Mouse (Mus musculus) limb, embryonic 14.5 days (tissue): Measurements from ENCODE around the gene Cfap57. TPM values are rescaled to one million over a fixed set of nuclear protein-coding genes. Genes with fewer than 3 reads are reported as not detected.
"Not testable (repeated sequence)": the region's sequence is repeated elsewhere in the genome, so short reads cannot be mapped to it uniquely, and the experiment has no call there.

Experiments used
- ATAC-seq: fragments of 200-750 bp; cut with Nextera tagmentation; 2 replicates; pipeline ENCODE4 v1.8.0; 2017; ENCODE audit warnings: low read depth, moderate number of reproducible peaks, moderate TSS enrichment; ENCODE audit not compliant: low FRiP score
- DNase-seq: peaks from one replicate; pipeline ENCODE4 v3.0.0-alpha.2; 2015; ENCODE audit warnings: low spot score
- H3K27ac ChIP-seq: fragments of 300-500 bp; sonication (generic); replicated peaks from 2 replicates; pipeline ENCODE4 v1.5.1; 2014; ENCODE audit warnings: low read depth, mild to moderate bottlenecking, low read length, moderate library complexity, mixed read lengths
- H3K27me3 ChIP-seq: fragments of 300-500 bp; sonication (generic); 2 replicates; pipeline ENCODE4 v1.6.1; 2014; ENCODE audit warnings: low read length, mixed read lengths; ENCODE audit not compliant: control insufficient read depth, insufficient read depth
- H3K36me3 ChIP-seq: fragments of 300-500 bp; sonication (generic); 2 replicates; pipeline ENCODE4 v1.6.1; 2014; ENCODE audit warnings: mild to moderate bottlenecking, low read length, moderate library complexity, mixed read lengths; ENCODE audit not compliant: control insufficient read depth, insufficient read depth
- H3K4me1 ChIP-seq: fragments of 300-500 bp; sonication (generic); 2 replicates; pipeline ENCODE4 v1.6.1; 2014; ENCODE audit warnings: antibody characterized with exemption, low read length, mixed read lengths; ENCODE audit not compliant: control insufficient read depth, insufficient read depth
- H3K4me2 ChIP-seq: fragments of 300-500 bp; sonication (generic); replicated peaks from 2 replicates; pipeline ENCODE4 v1.6.1; 2014; ENCODE audit warnings: low read depth, mild to moderate bottlenecking, low read length, moderate library complexity; ENCODE audit not compliant: severe bottlenecking
- H3K4me3 ChIP-seq: fragments of 300-500 bp; sonication (generic); replicated peaks from 2 replicates; pipeline ENCODE4 v1.5.1; 2014; ENCODE audit warnings: low read length
- H3K9ac ChIP-seq: fragments of 300-500 bp; sonication (generic); 2 replicates; pipeline ENCODE4 v1.6.1; 2014; ENCODE audit warnings: mild to moderate bottlenecking, low read depth, low read length, moderate library complexity; ENCODE audit not compliant: severe bottlenecking
- H3K9me3 ChIP-seq: fragments of 300-500 bp; sonication (generic); 2 replicates; pipeline ENCODE4 v1.6.1; 2016; ENCODE audit warnings: low read length; ENCODE audit not compliant: control insufficient read depth
- POLR2A ChIP-seq: fragments of 200-500 bp; IDR thresholded peaks from 2 replicates; pipeline ENCODE4 v1.8.0; 2012; ENCODE audit warnings: inconsistent platforms, mild to moderate bottlenecking, moderate library complexity, borderline replicate concordance; ENCODE audit not compliant: insufficient read depth, insufficient read length; ENCODE audit errors: extremely low read depth
- WGBS: fragments of 180-500 bp; shearing (Covaris S2); extraction: QIAGEN DNeasy Blood & Tissue Kit; methylation state at CpG from one replicate; pipeline ENCODE4 v1.1.7; 2014; 5-methylcytosine and 5-hydroxymethylcytosine counted together
- polyA plus RNA-seq, 2 experiments: library from polyadenylated mRNA; depleted of rRNA in 1 of 2; stranded (reverse) in 1 of 2; unstranded in 1 of 2; fragments of >200 nt; fragmentation: Nextera tagmentation in 1 of 2; extraction: Ambion mirVana in 1 of 2; gene quantifications; 2 replicates each; pipeline versions ENCODE4 v1.2.1 to v1.2.3; 2012 to 2014

Gene Cfap57
- polyA plus RNA-seq, 2 experiments = 0.18 to 0.65 TPM

- Histone ChIP-seq H3K9ac (no peak overlapping the region), H3K27ac (no peak overlapping the region), H3K4me3 (no peak overlapping the region), H3K36me3 (no peaks in the 10 kb centered on the region), H3K27me3 (no peaks in the 10 kb centered on the region; the same call in 1 of the 2 replicates), H3K9me3 (no peaks in the 10 kb centered on the region), H3K4me1 (no peaks in the 10 kb centered on the region), H3K4me2 (no peak overlapping the region)
- DNase-seq = no peak
- 50% methylated on average over 16 of the region's 16 CpGs for WGBS
- no peak for TF ChIP-seq POLR2A
- no peak for ATAC-seq
Measured at GRCm38 (mm10) chr4:118517497-118518146, 103.0 kb downstream of the Cfap57 start.

GRCm38 (mm10) chr4:118516699-118517496, 103.7 kb downstream of the Cfap57 start:
- Histone ChIP-seq H3K27ac (no peak overlapping the region), H3K27me3 (no peaks in the 10 kb centered on the region; the same call in 1 of the 2 replicates), H3K4me3 (no peak overlapping the region), H3K9me3 (no peaks in the 10 kb centered on the region), H3K36me3 (no peaks in the 10 kb centered on the region), H3K4me1 (no peaks in the 10 kb centered on the region), H3K9ac (no peak overlapping the region), H3K4me2 (no peak overlapping the region)
- no peak for DNase-seq
- ATAC-seq = no peak
- TF ChIP-seq POLR2A = no peak
- 13% methylated on average over 20 of the region's 20 CpGs for WGBS

GRCm38 (mm10) chr4:118509050-118509449, 111.5 kb downstream of the Cfap57 start:
- no peak overlapping the region for H3K4me3 ChIP-seq
- H3K27me3 ChIP-seq = no peaks in the 10 kb centered on the region
- no peak for TF ChIP-seq POLR2A
- no peak for ATAC-seq
- H3K9me3 ChIP-seq = no peaks in the 10 kb centered on the region
- H3K27ac ChIP-seq = no peak overlapping the region
- DNase-seq = peak; percentile 10
- 12% methylated on average over 6 of the region's 6 CpGs for WGBS
- no peak overlapping the region for H3K4me2 ChIP-seq
- H3K4me1 ChIP-seq = no peaks in the 10 kb centered on the region
- H3K9ac ChIP-seq = no peak overlapping the region
- no peaks in the 10 kb centered on the region for H3K36me3 ChIP-seq

GRCm38 (mm10) chr4:118507171-118507570, 113.4 kb downstream of the Cfap57 start:
- not testable (repeated sequence) for H3K4me3 ChIP-seq, H3K9ac ChIP-seq, ATAC-seq, H3K27ac ChIP-seq, H3K4me2 ChIP-seq, H3K4me1 ChIP-seq, DNase-seq, H3K9me3 ChIP-seq, H3K36me3 ChIP-seq, H3K27me3 ChIP-seq
- 95% methylated on average over 1 of the region's 1 CpGs for WGBS

GRCm38 (mm10) chr4:118505551-118505950, 115.0 kb downstream of the Cfap57 start:
- no peak for ATAC-seq
- WGBS = 62% methylated on average over 3 of the region's 3 CpGs
- Histone ChIP-seq H3K27me3 (no peaks in the 10 kb centered on the region), H3K9ac (no peak overlapping the region), H3K9me3 (no peaks in the 10 kb centered on the region), H3K4me3 (no peak overlapping the region), H3K36me3 (no peaks in the 10 kb centered on the region), H3K4me2 (no peak overlapping the region), H3K27ac (no peak overlapping the region), H3K4me1 (no peaks in the 10 kb centered on the region)
- TF ChIP-seq POLR2A = no peak
- no peak for DNase-seq

Other genes starting within 250 kb of the Cfap57 start
- gene Szt2, start 211.5 kb downstream of the Cfap57 start, polyA plus RNA-seq (2012; rRNA removed) = 37.2 and 47.6 TPM in 2 replicates
- gene Szt2, start 211.5 kb downstream of the Cfap57 start, polyA plus RNA-seq (2014; fragmentation: Nextera tagmentation; extraction: Ambion mirVana) = 11.7 and 12.4 TPM in 2 replicates
- gene Med8, start 211.4 kb downstream of the Cfap57 start, polyA plus RNA-seq (2012; rRNA removed) = 60.2 and 79.0 TPM in 2 replicates
- gene Med8, start 211.4 kb downstream of the Cfap57 start, polyA plus RNA-seq (2014; fragmentation: Nextera tagmentation; extraction: Ambion mirVana) = 94.4 and 96.3 TPM in 2 replicates
- gene Elovl1, start 192.7 kb downstream of the Cfap57 start, polyA plus RNA-seq (2012; rRNA removed) = 147 and 170 TPM in 2 replicates
- 106 and 135 TPM in 2 replicates for gene Elovl1, start 192.7 kb downstream of the Cfap57 start, polyA plus RNA-seq (2014; fragmentation: Nextera tagmentation; extraction: Ambion mirVana)
- 144 and 152 TPM in 2 replicates for gene Cdc20, start 183.4 kb downstream of the Cfap57 start, polyA plus RNA-seq (2012; rRNA removed)
- 189 and 198 TPM in 2 replicates for gene Cdc20, start 183.4 kb downstream of the Cfap57 start, polyA plus RNA-seq (2014; fragmentation: Nextera tagmentation; extraction: Ambion mirVana)
- 0.23 and 0.51 TPM in 2 replicates for gene Mpl, start 163.3 kb downstream of the Cfap57 start, polyA plus RNA-seq (2012; rRNA removed)
- 0.12 and 0.41 TPM in 2 replicates for gene Mpl, start 163.3 kb downstream of the Cfap57 start, polyA plus RNA-seq (2014; fragmentation: Nextera tagmentation; extraction: Ambion mirVana)
- 27.1 and 34.2 TPM in 2 replicates for gene Tie1, start 130.7 kb downstream of the Cfap57 start, polyA plus RNA-seq (2012; rRNA removed)
- gene Tie1, start 130.7 kb downstream of the Cfap57 start, polyA plus RNA-seq (2014; fragmentation: Nextera tagmentation; extraction: Ambion mirVana) = 16.7 and 17.7 TPM in 2 replicates
- 3.7 and 4.3 TPM in 2 replicates for gene 2610528J11Rik, start 93.8 kb downstream of the Cfap57 start, polyA plus RNA-seq (2012; rRNA removed)
- 9.5 and 10.9 TPM in 2 replicates for gene 2610528J11Rik, start 93.8 kb downstream of the Cfap57 start, polyA plus RNA-seq (2014; fragmentation: Nextera tagmentation; extraction: Ambion mirVana)
- 5.2 and 6.0 TPM in 2 replicates for gene Tmem125, start 76.7 kb downstream of the Cfap57 start, polyA plus RNA-seq (2012; rRNA removed)
- gene Tmem125, start 76.7 kb downstream of the Cfap57 start, polyA plus RNA-seq (2014; fragmentation: Nextera tagmentation; extraction: Ambion mirVana) = 7.6 and 11.1 TPM in 2 replicates
- gene Ebna1bp2, start within 50 bp of the Cfap57 start, polyA plus RNA-seq (2012; rRNA removed) = 62.1 and 100 TPM in 2 replicates
- gene Ebna1bp2, start within 50 bp of the Cfap57 start, polyA plus RNA-seq (2014; fragmentation: Nextera tagmentation; extraction: Ambion mirVana) = 139 and 148 TPM in 2 replicates
- gene Olfr62, start 38.2 kb upstream of the Cfap57 start, polyA plus RNA-seq (2012; rRNA removed) = not detected in 2 replicates
- not detected in 2 replicates for gene Olfr62, start 38.2 kb upstream of the Cfap57 start, polyA plus RNA-seq (2014; fragmentation: Nextera tagmentation; extraction: Ambion mirVana)
- 0.36 and 0.38 TPM in 2 replicates for gene Olfr1342, start 72.0 kb upstream of the Cfap57 start, polyA plus RNA-seq (2012; rRNA removed)
- gene Olfr1342, start 72.0 kb upstream of the Cfap57 start, polyA plus RNA-seq (2014; fragmentation: Nextera tagmentation; extraction: Ambion mirVana) = not detected in 2 replicates
- not detected in 2 replicates for gene Olfr1341, start 82.7 kb upstream of the Cfap57 start, polyA plus RNA-seq (2012; rRNA removed)
- gene Olfr1341, start 82.7 kb upstream of the Cfap57 start, polyA plus RNA-seq (2014; fragmentation: Nextera tagmentation; extraction: Ambion mirVana) = not detected in 2 replicates
- not detected in 2 replicates for gene Olfr1340, start 99.4 kb upstream of the Cfap57 start, polyA plus RNA-seq (2012; rRNA removed)
- not detected in 2 replicates for gene Olfr1340, start 99.4 kb upstream of the Cfap57 start, polyA plus RNA-seq (2014; fragmentation: Nextera tagmentation; extraction: Ambion mirVana)
- gene Olfr1339, start 111.4 kb upstream of the Cfap57 start, polyA plus RNA-seq (2012; rRNA removed) = not detected in 2 replicates
- not detected in 2 replicates for gene Olfr1339, start 111.4 kb upstream of the Cfap57 start, polyA plus RNA-seq (2014; fragmentation: Nextera tagmentation; extraction: Ambion mirVana)
- not detected in 2 replicates for gene Olfr1338, start 138.0 kb upstream of the Cfap57 start, polyA plus RNA-seq (2012; rRNA removed)
- not detected in 2 replicates for gene Olfr1338, start 138.0 kb upstream of the Cfap57 start, polyA plus RNA-seq (2014; fragmentation: Nextera tagmentation; extraction: Ambion mirVana)
- gene Olfr1337, start 161.8 kb upstream of the Cfap57 start, polyA plus RNA-seq (2012; rRNA removed) = not detected in 2 replicates
- not detected in 2 replicates for gene Olfr1337, start 161.8 kb upstream of the Cfap57 start, polyA plus RNA-seq (2014; fragmentation: Nextera tagmentation; extraction: Ambion mirVana)
- not detected in 2 replicates for gene Olfr1335, start 189.2 kb upstream of the Cfap57 start, polyA plus RNA-seq (2012; rRNA removed)
- gene Olfr1335, start 189.2 kb upstream of the Cfap57 start, polyA plus RNA-seq (2014; fragmentation: Nextera tagmentation; extraction: Ambion mirVana) = not detected in 2 replicates
- gene Olfr1333, start 215.5 kb upstream of the Cfap57 start, polyA plus RNA-seq (2012; rRNA removed) = not detected in 2 replicates
- gene Olfr1333, start 215.5 kb upstream of the Cfap57 start, polyA plus RNA-seq (2014; fragmentation: Nextera tagmentation; extraction: Ambion mirVana) = not detected in 2 replicates
- gene Olfr1331, start 243.9 kb upstream of the Cfap57 start, polyA plus RNA-seq (2012; rRNA removed) = not detected in 2 replicates
- gene Olfr1331, start 243.9 kb upstream of the Cfap57 start, polyA plus RNA-seq (2014; fragmentation: Nextera tagmentation; extraction: Ambion mirVana) = not detected in 2 replicates